Mouse (Mus musculus): Measurements from ENCODE around the gene Mrto4.

The Mrto4 gene

DNA sequence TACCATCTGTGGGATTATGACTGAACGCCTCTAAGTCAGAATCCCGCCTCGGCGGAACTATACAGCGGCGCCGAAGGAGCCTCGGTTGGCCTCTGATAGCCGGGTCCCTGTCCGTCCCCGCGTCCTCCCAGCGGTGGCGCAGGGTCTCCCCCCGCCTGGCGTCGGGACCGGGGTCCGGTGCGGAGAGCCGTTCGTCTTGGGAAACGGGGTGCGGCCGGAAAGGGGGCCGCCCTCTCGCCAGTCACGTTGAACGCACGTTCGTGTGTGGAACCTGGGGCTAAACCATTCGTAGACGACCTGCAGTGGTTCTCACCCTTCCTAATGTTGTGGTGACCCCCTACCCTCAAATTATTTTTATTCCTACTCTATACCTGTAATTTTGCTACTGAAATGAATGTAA, 14.2 kb downstream of the Mrto4 start:
- DNase-seq, result no peak

- peak; percentile 78 to 80 for DNase-seq
These were observed 15.4 kb downstream of the Mrto4 start for GRCm38 (mm10) chr4:139336822-139337483.

GRCm38 (mm10) chr4:139335507-139335906, 16.9 kb downstream of the Mrto4 start:
- DNase-seq, result no peak

DNA sequence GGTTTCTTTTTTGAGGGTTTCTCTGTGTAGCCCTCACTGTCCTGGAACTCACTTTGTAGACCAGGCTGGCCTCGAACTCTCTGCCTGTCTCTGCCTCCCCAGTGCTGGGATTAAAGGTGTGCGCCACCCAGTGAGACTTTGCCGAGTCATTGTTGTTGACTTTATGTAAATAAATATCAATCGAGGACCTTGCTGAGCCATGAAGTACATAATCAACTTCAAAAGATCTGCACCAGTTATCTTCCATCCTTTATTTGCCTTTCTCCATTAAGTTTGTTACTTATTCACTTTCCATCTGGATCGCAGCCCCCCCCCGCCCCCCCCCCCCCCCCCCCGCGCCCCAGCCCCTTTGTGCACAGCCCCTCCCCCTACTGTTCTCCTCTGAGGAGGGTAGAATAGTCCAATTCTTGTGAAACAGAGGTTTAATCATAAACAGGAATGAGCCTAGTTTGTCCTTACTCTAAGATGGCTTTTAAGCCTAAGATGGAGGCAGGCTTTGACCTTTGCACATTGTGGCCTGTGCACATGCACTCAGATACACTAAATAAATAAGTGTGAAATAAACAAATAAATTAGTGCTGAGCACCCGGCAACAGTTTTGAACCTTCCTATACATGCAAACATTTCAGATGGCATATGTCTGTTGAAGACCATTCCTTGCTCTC, 17.6 kb downstream of the Mrto4 start:
- no peak for DNase-seq

GRCm38 (mm10) chr4:139330605-139331004, 21.8 kb downstream of the Mrto4 start:
- DNase-seq, result peak; percentile 83 to 86

GRCm38 (mm10) chr4:139319740-139320139, 32.6 kb downstream of the Mrto4 start:
- no peak for DNase-seq

- no peak for DNase-seq
These were observed 33.9 kb downstream of the Mrto4 start for GRCm38 (mm10) chr4:139318449-139318848.

DNA sequence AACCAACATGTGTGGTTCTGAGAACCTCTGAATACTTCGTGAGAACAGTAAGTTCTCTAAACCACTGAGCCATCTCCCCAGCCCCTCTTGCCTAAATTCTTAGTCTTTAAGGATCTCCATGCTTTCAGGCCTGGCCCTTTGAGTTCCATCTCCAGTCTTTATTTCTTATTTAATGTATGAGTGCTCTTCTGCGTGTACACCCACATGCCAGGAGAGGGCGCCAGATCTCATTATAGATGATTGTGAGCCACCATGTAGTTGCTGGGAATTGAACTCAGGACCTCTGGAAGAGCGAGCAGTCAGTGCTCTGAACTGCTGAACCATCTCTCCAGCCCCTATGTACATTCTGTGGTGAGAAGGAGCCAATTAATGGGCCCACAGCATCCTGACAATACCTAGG, 39.7 kb downstream of the Mrto4 start:
- DNase-seq, result peak; percentile 45 to 55

DNA sequence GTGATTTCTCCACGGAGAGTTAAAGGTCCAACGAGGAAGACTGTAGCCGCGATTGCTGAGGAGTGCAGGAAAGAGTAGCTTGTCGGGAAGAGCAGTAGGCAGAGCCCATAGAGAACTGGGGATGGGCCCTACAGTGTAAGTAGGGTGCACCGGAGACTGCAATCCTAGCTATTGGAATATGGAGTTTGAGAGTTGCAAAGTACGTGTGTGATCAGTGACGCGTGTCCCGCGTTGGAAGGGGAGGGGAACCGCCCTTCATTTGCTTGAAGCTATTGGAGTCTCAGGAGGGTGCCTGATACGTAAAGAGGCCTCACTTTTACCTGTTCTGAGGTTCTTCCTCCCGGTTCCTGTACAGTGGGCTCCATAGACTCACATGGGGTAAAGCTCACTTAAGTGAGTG, 40.7 kb downstream of the Mrto4 start:
- DNase-seq, result no peak

- DNase-seq, result no peak
These were observed 41.3 kb downstream of the Mrto4 start for GRCm38 (mm10) chr4:139310899-139311701.

GRCm38 (mm10) chr4:139310171-139310898, 42.0 kb downstream of the Mrto4 start, which contains the start of the genes Pqlc2 and Akr7a5:
Pqlc2 (minus strand) TSS chr4:139310708.
Akr7a5 (plus strand) TSS chr4:139310744.
- peak; percentile 97 to 99 for DNase-seq

GRCm38 (mm10) chr4:139309651-139310050, 42.7 kb downstream of the Mrto4 start:
- DNase-seq, result no peak

- no peak for DNase-seq
These were observed 44.5 kb downstream of the Mrto4 start for GRCm38 (mm10) chr4:139307916-139308315.

- DNase-seq, result no peak
These were observed 46.9 kb downstream of the Mrto4 start for GRCm38 (mm10) chr4:139305521-139305920.

DNA sequence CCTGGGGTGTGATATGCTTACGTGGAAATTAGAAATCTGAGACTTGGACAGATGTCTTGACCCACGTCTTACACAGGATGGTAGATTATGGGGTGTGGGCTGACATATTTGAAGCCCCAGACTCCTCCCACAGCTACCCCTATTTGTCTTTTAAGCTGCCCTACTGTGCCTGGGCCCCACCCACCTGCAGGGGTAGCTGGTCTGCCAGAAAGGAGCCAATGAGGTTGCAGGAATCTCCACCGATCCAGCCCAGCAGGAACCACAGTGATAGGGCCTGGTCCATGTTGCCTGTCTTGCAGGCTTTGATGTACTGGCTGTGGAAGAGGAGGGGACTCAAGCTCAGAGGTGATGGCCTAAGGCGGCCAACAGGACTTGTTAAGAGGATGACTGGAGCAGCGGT, 50.1 kb downstream of the Mrto4 start:
- no peak for DNase-seq

DNA sequence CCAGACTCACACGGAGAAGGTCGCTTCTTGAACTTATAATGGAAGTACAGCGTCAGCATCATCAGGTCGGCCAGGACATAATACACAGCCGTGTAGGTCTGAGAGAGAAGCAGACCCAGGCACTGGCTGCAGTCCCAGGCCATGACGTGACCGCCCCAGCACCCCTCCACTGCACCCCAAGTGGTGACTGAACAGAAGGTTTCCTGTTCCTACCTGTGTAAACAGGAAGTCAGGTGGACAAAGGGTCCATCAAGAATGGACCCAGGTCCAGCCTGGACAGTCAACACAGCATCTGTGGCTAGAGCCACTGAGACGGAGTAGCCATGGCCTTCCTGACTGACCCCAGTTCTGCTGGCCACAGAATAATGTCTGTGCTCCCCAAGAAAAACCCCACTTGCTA, 50.6 kb downstream of the Mrto4 start:
- no peak for DNase-seq

GRCm38 (mm10) chr4:139298671-139299366, 53.6 kb downstream of the Mrto4 start:
- DNase-seq, result no peak

DNA sequence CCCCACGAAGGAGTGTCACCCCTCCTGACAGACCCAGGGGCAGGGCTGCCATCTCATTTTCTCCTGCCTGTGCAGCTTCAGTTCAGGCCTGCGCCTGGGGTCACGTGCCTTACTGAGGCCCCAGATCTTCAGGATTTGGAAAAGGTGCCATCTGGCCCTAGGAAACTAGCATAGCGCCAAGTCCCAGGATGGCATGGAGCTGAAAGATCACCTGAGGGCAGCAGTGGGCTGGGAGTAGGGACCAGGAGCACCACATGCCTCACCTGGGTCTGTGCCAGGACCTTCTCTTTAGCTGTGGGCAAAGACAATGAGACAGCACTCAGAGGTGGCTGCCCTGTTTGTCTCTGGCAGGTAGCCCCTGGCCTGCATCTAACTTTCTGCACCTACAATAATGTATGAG, 54.8 kb downstream of the Mrto4 start:
- no peak for DNase-seq
